Mouse (Mus musculus) thymus, adult 2 months (tissue): ENCODE measurements around the gene Arhgap44.

ENCODE experiments used
- CTCF ChIP-seq: fragments of 200-500 bp; IDR thresholded peaks from 2 replicates; pipeline ENCODE4 v1.5.1; 2012; ENCODE audit warnings: mild to moderate bottlenecking, control low read depth, low read length, moderate library complexity, borderline replicate concordance; ENCODE audit not compliant: control insufficient read depth, poor library complexity, insufficient read depth; ENCODE audit errors: extremely low read depth
- POLR2A ChIP-seq: fragments of 200-500 bp; IDR thresholded peaks from 2 replicates; pipeline ENCODE4 v1.6.1; 2012; ENCODE audit warnings: mild to moderate bottlenecking, low read length, control low read depth, moderate library complexity; ENCODE audit not compliant: control insufficient read depth, poor library complexity, insufficient read depth; ENCODE audit errors: extremely low read depth

DNA sequence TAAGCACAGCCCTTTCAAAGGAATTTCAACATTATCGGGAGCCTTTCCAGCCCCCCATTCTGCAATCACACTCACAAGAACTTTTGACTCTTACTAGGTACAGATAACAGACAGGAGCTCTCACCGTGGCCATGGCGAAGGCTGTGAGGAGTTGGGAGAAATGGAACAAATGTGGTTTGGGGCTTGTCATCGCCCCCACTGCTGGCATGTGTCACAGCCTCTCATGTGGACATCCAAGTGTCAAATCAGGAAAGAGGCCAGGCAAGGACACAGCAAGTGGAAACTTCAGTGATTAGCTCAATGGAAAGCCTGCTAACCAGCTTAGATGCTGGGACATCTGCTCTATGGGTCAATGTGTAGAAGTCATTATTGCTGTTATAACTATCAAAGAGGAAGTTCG, 42.5 kb upstream of the Arhgap44 start:
- TF ChIP-seq CTCF (no peak), POLR2A (no peak)
